Mouse (Mus musculus): ENCODE data around the gene Vamp5. TPM values are rescaled to one million over a fixed set of nuclear protein-coding genes. Genes with fewer than 3 reads are reported as not detected.

Gene Vamp5
- total RNA-seq, 1 experiment, result 1.0 TPM

- Histone ChIP-seq H3K9me3 (ENCODE audit: control insufficient read depth, insufficient read depth, low read depth, low read length) (no peaks in the 10 kb centered on the region), H3K4me1 (ENCODE audit: control insufficient read depth in 2 of 2, insufficient read depth in 2 of 2, low read length in 2 of 2, poor library complexity in 1 of 2) (no peaks in the 10 kb centered on the region), H3K36me3 (ENCODE audit: control insufficient read depth, insufficient read depth, low read length, poor library complexity, severe bottlenecking) (no peaks in the 10 kb centered on the region), H3K4me3 (ENCODE audit: insufficient read depth in 1 of 2, low read depth in 1 of 2, low read length in 2 of 2, poor library complexity in 1 of 2, severe bottlenecking in 1 of 2) (no peak overlapping the region), H3K9ac (ENCODE audit: insufficient read depth, low read depth, low read length, poor library complexity, severe bottlenecking) (no peak overlapping the region), H3K27ac (ENCODE audit: insufficient read depth, low read depth, low read length, poor library complexity, severe bottlenecking) (no peak overlapping the region)
- in situ Hi-C loops (cut with MboI; ENCODE audit: low sequenced_read_pairs in 2 of 2, unreplicated experiment in 2 of 2), result loop anchor here (25.0 kb wide), 1 partner anchor 428 kb away; no protein-coding TSS in a partner anchor
- peak; percentile 86 for DNase-seq (ENCODE audit: low read depth, low spot score)
- TF ChIP-seq CHD2 (IDR thresholded peaks at IDR 0.05; ENCODE audit: low read depth, low read length) (no peak), HCFC1 (IDR thresholded peaks at IDR 0.05; ENCODE audit: borderline replicate concordance, insufficient read depth, low read length) (no peak), ZNF384 (IDR thresholded peaks at IDR 0.05; ENCODE audit: low read depth, low read length) (no peak), ZC3H11A (IDR thresholded peaks at IDR 0.05; ENCODE audit: borderline replicate concordance, low read depth, low read length) (no peak), MAFK (IDR thresholded peaks at IDR 0.05; ENCODE audit: insufficient read depth, low read depth, low read length) (no peak)
Observed at GRCm38 (mm10) chr6:72409567-72409966, 29.3 kb upstream of the Vamp5 start.

DNA sequence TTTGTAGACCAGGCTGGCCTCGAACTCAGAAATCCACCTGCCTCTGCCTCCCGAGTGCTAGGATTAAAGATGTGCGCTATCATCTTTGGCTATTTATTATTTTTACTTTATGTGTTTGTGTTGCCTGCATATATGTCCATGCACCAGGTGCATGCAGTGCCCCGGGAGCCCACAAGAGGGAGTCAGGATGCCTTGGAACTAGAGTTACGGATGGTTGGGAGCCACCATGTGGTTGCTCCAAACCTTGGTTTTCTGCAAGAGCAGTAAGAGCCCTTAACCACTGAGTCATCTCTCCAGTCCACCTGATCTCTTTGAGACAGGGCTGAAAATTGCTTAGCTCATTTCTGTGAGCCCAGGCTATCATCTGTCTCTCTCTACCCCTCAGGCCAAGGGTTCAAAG lies 26.9 kb upstream of the Vamp5 start:
- no peaks in the 10 kb centered on the region for H3K36me3 ChIP-seq (ENCODE audit: control insufficient read depth, insufficient read depth, low read length, poor library complexity, severe bottlenecking)
- H3K4me3 ChIP-seq (ENCODE audit: insufficient read depth in 1 of 2, low read depth in 1 of 2, low read length in 2 of 2, poor library complexity in 1 of 2, severe bottlenecking in 1 of 2), result no peak overlapping the region
- no peak overlapping the region for H3K9ac ChIP-seq (ENCODE audit: insufficient read depth, low read depth, low read length, poor library complexity, severe bottlenecking)
- in situ Hi-C loops (cut with MboI; ENCODE audit: low sequenced_read_pairs in 2 of 2, unreplicated experiment in 2 of 2), result loop anchor here (25.0 kb wide), 1 partner anchor 430 kb away; no protein-coding TSS in a partner anchor
- no peak overlapping the region for H3K27ac ChIP-seq (ENCODE audit: insufficient read depth, low read depth, low read length, poor library complexity, severe bottlenecking)
- H3K9me3 ChIP-seq (ENCODE audit: control insufficient read depth, insufficient read depth, low read depth, low read length), result no peaks in the 10 kb centered on the region
- no peaks in the 10 kb centered on the region for H3K4me1 ChIP-seq (ENCODE audit: control insufficient read depth in 2 of 2, insufficient read depth in 2 of 2, low read length in 2 of 2, poor library complexity in 1 of 2)
- DNase-seq (ENCODE audit: low read depth, low spot score), result peak; percentile 89
- TF ChIP-seq HCFC1 (IDR thresholded peaks at IDR 0.05; ENCODE audit: borderline replicate concordance, insufficient read depth, low read length), result 0 out of 2 replicates have a peak, but pooled peaks have one; percentile 38
- peak; percentile 71 for TF ChIP-seq MAFK (IDR thresholded peaks at IDR 0.05; ENCODE audit: insufficient read depth, low read depth, low read length)
- TF ChIP-seq CHD2 (IDR thresholded peaks at IDR 0.05; ENCODE audit: low read depth, low read length), result no peak
- TF ChIP-seq ZNF384 (IDR thresholded peaks at IDR 0.05; ENCODE audit: low read depth, low read length), result peak; percentile 61; the same call in 1 of the 2 replicates
- peak; percentile 82 for TF ChIP-seq ZC3H11A (IDR thresholded peaks at IDR 0.05; ENCODE audit: borderline replicate concordance, low read depth, low read length)

DNA sequence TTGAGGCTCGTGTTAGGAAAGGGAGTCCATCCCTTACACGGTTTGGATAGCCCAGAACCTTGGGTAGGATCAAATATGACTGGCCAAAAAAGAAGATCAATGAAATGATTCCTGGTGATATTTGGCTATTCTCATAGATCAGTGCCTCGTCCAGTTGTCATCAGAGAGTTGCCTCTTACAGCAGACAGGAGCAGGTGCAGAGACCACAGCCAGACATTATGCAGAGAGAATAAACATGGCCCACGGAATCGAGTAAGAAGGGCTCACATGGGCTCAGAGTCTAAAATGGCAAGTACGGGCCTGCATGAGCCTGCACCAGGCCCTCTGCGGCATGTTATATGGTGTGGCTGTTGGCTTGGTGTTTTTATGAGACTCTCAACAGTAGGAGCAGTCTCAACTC lies 25.1 kb upstream of the Vamp5 start:
- Histone ChIP-seq H3K9me3 (ENCODE audit: control insufficient read depth, insufficient read depth, low read depth, low read length) (no peaks in the 10 kb centered on the region), H3K4me3 (ENCODE audit: insufficient read depth in 1 of 2, low read depth in 1 of 2, low read length in 2 of 2, poor library complexity in 1 of 2, severe bottlenecking in 1 of 2) (no peak overlapping the region), H3K27ac (ENCODE audit: insufficient read depth, low read depth, low read length, poor library complexity, severe bottlenecking) (no peak overlapping the region), H3K9ac (ENCODE audit: insufficient read depth, low read depth, low read length, poor library complexity, severe bottlenecking) (no peak overlapping the region), H3K4me1 (ENCODE audit: control insufficient read depth in 2 of 2, insufficient read depth in 2 of 2, low read length in 2 of 2, poor library complexity in 1 of 2) (no peaks in the 10 kb centered on the region), H3K36me3 (ENCODE audit: control insufficient read depth, insufficient read depth, low read length, poor library complexity, severe bottlenecking) (no peaks in the 10 kb centered on the region)
- no peak for TF ChIP-seq ZNF384 (IDR thresholded peaks at IDR 0.05; ENCODE audit: low read depth, low read length)
- TF ChIP-seq CHD2 (IDR thresholded peaks at IDR 0.05; ENCODE audit: low read depth, low read length), result no peak
- no peak for TF ChIP-seq MAFK (IDR thresholded peaks at IDR 0.05; ENCODE audit: insufficient read depth, low read depth, low read length)
- no peak for TF ChIP-seq HCFC1 (IDR thresholded peaks at IDR 0.05; ENCODE audit: borderline replicate concordance, insufficient read depth, low read length)
- no peak for TF ChIP-seq ZC3H11A (IDR thresholded peaks at IDR 0.05; ENCODE audit: borderline replicate concordance, low read depth, low read length)
- DNase-seq (ENCODE audit: low read depth, low spot score), result no peak
- in situ Hi-C loops (cut with MboI; ENCODE audit: low sequenced_read_pairs in 2 of 2, unreplicated experiment in 2 of 2), result loop anchor here (25.0 kb wide), 1 partner anchor 432 kb away; no protein-coding TSS in a partner anchor

DNA sequence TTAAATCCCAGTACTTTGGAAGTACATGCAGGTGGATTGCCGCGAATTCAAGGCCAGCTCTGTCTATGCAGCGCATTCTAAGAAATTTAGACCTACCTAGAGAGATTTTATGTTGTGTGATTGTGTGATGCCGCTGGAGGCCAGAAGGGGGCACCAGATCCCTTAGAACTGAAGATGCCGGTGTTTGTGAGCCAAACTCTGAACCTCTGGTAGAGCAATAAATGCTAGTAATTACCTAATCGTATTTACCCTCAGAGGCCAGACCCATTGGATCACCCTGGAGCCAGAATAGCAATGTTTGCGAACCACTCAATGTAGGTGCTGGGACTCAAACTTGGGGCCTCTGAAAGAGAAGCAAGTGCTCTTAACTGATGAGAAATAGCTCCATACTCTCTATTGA lies 21.6 kb upstream of the Vamp5 start:
- Histone ChIP-seq H3K27ac (ENCODE audit: insufficient read depth, low read depth, low read length, poor library complexity, severe bottlenecking) (no peak overlapping the region), H3K36me3 (ENCODE audit: control insufficient read depth, insufficient read depth, low read length, poor library complexity, severe bottlenecking) (no peaks in the 10 kb centered on the region), H3K4me1 (ENCODE audit: control insufficient read depth in 2 of 2, insufficient read depth in 2 of 2, low read length in 2 of 2, poor library complexity in 1 of 2) (no peaks in the 10 kb centered on the region), H3K9me3 (ENCODE audit: control insufficient read depth, insufficient read depth, low read depth, low read length) (no peaks in the 10 kb centered on the region), H3K4me3 (ENCODE audit: insufficient read depth in 1 of 2, low read depth in 1 of 2, low read length in 2 of 2, poor library complexity in 1 of 2, severe bottlenecking in 1 of 2) (no peak overlapping the region), H3K9ac (ENCODE audit: insufficient read depth, low read depth, low read length, poor library complexity, severe bottlenecking) (no peak overlapping the region)
- peak; percentile 63 for DNase-seq (ENCODE audit: low read depth, low spot score)
- in situ Hi-C loops (cut with MboI; ENCODE audit: low sequenced_read_pairs in 2 of 2, unreplicated experiment in 2 of 2), result loop anchor here (25.0 kb wide), 1 partner anchor 435 kb away; no protein-coding TSS in a partner anchor
- TF ChIP-seq ZNF384 (IDR thresholded peaks at IDR 0.05; ENCODE audit: low read depth, low read length) (no peak), HCFC1 (IDR thresholded peaks at IDR 0.05; ENCODE audit: borderline replicate concordance, insufficient read depth, low read length) (no peak), CHD2 (IDR thresholded peaks at IDR 0.05; ENCODE audit: low read depth, low read length) (no peak), ZC3H11A (IDR thresholded peaks at IDR 0.05; ENCODE audit: borderline replicate concordance, low read depth, low read length) (no peak), MAFK (IDR thresholded peaks at IDR 0.05; ENCODE audit: insufficient read depth, low read depth, low read length) (no peak)

Data from ES-E14 (cell line).